Mouse (Mus musculus) right cerebral cortex, postnatal 25 days (tissue): ENCODE measurements at regions not wholly inside any gene's neighbourhood (a gene's known extent, or its start where the extent isn't known, plus 50 kb on each side); places are given as distances from the start of the nearest gene placed in this dataset.

Source experiments
- DNase-seq: peaks from one replicate; pipeline ENCODE4 v3.0.0; 2022

DNA sequence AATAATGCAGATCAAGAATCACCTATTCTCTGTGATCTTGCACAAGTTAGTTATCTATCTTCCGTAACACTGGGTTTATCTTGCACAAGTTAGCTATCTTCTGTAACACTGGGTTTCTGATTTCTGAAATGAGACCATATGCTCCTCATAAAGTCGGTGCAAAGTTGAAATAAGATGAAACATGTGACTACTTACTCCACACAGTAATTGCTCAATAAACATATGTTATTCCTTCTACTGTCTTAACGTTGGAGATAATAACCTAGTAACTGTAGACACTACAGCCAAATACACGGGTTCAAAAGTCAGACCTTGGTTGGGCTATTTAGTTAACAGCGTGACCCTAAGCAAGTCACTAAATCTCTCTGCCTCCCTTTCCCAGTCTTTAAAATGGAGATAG lies 65.8 kb upstream of the Atp11b start:
- no peak for DNase-seq

GRCm38 (mm10) chr3:35688781-35689180 lies 65.1 kb upstream of the Atp11b start:
- peak; percentile 11 for DNase-seq

DNA sequence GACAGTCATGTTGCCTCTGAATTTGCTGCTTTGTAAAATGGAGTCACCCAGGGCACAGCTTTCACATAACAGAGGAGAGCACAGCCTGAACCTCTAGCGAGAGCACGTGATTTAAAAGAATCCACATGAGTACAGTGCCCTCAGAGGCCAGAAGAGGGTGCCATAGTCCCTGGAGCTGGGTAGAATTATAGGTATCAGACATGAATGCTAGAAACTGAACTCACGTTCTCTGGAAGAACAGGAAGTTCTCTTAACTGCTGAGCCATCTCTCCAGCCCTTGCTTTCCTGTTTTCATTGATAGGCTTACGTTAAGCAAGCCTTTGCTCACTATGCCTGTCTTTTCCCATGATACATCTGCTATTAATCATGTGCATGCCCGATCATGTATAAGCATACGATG lies 60.9 kb upstream of the Atp11b start:
- peak; percentile 67 for DNase-seq

GRCm38 (mm10) chr3:35693551-35693950 lies 60.4 kb upstream of the Atp11b start:
- no peak for DNase-seq

DNA sequence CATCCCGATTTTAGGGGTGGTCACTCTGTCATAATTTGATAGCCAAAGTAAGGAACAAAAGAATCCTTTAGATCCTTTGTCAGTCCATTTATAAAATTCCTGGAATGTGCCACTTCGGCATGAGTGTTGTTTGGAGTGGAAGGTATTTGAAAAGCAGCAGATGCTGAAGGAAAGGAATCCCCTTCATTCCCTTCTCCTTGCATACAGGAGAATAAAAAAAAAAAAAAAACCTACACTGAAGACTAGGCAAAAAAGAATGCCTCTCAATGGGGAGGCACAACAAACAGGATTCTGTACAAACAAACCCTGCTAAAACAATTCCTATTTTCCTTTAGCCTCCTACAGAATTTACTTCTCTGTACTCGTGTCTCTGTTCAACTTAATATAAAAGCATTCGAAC lies 59.7 kb upstream of the Atp11b start:
- DNase-seq, result no peak

GRCm38 (mm10) chr3:35695859-35696258 lies 58.0 kb upstream of the Atp11b start:
- no peak for DNase-seq

GRCm38 (mm10) chr3:35699266-35699665 lies 54.6 kb upstream of the Atp11b start:
- DNase-seq, result no peak

GRCm38 (mm10) chr3:35699979-35700378 lies 53.9 kb upstream of the Atp11b start:
- DNase-seq, result no peak

DNA sequence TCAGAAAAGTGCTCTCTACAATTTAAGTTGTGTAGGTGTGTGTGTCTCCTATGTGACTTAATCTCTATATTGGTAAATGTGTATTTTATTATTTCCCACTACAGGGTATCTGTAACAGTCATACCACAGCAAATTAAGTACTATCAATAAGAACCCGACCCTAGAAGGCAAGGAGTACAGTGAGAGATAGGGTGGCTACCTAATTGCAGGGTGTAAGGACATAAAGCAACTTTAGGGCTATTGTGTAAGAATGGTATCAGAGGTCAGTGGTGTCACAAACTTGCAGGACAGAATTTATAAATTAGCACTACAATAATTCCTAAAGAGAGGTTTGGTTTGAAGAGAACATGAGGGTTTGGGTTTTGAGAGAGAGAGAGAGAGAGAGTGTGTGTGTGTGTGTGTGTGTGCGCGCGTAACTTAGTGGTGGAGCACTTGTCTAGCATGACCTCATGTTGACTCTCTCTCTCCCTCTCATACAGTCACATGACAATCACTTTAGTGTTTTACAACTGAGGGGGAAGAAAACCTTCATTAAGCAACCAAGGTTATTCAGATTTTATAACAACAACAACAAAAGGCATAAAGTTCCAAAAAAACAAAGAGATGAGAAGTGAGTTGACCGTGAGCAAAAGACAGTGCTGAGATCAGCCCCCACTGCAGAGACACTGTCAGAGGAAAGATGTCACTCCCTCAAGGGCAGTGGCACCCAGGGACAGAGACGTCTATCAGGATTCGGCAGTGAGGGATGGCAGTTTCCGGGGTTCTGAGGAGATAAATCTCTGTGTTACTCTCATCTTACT lies 50.2 kb upstream of the Atp11b start:
- DNase-seq, result no peak
